8 mouse cellular contexts compared by ENCODE assay signal in genomic region chr16:5202681-5203080, GRCm38 (mm10). TPM values are rescaled to one million over a fixed set of nuclear protein-coding genes. Genes with fewer than 3 reads are reported as not detected.
DNase-seq lines count a peak whose midpoint lies in the region; ATAC-seq and TF ChIP-seq lines count a peak whose summit lies in the region.

No protein-coding gene starts in this region.

- peak; percentile 46; the same call in 1 of the 2 replicates for TF ChIP-seq CTCF in spleen, adult 2 months (IDR thresholded peaks at IDR 0.05; ENCODE audit: extremely low read depth, insufficient read depth, insufficient read length, insufficient replicate concordance)

- WGBS in spleen, adult 2 months = 16% methylated on average over 4 of the region's 4 CpGs
- 14% methylated on average over 4 of the region's 4 CpGs for WGBS in midbrain, embryonic 15.5 days

- H3K36me3 ChIP-seq in spleen, adult 2 months (ENCODE audit: control insufficient read depth, insufficient read depth, low read length) = peaks cover 24% of the 10 kb centered on the region
- no peaks in the 10 kb centered on the region for H3K36me3 ChIP-seq in midbrain, embryonic 15.5 days (replicated peaks)

- TF ChIP-seq POLR2A in spleen, adult 2 months (IDR thresholded peaks at IDR 0.05; ENCODE audit: low read depth, low read length) = no peak

- no peaks in the 10 kb centered on the region for H3K27me3 ChIP-seq in spleen, adult 2 months (ENCODE audit: control insufficient read depth, insufficient read depth, low read length)
- H3K27me3 ChIP-seq in midbrain, embryonic 15.5 days (replicated peaks) = 0 out of 2 replicates have a peak, but pooled peaks cover 13% of the 10 kb centered on the region

- peak overlapping the region; percentile 94; the same call in 1 of the 2 replicates for H3K4me3 ChIP-seq in spleen, adult 2 months (ENCODE audit: extremely low read depth, insufficient read depth, insufficient read length)
- peak overlapping the region; percentile 83 for H3K4me3 ChIP-seq in midbrain, embryonic 15.5 days

- peak overlapping the region; percentile 62 for H3K27ac ChIP-seq in spleen, adult 2 months (ENCODE audit: insufficient read depth, low read length)
- no peak overlapping the region for H3K27ac ChIP-seq in midbrain, embryonic 15.5 days

- H3K9ac ChIP-seq in midbrain, embryonic 15.5 days = no peak overlapping the region

- DNase-seq in spleen, adult 2 months (ENCODE audit: low read depth in 1 of 2, low spot score in 2 of 2) = peak; percentile 4 to 30
- DNase-seq in spleen, adult 12 weeks (ENCODE audit: low spot score) = no peak
- DNase-seq in cerebellum, postnatal 25 days = peak; percentile 54 to 61
- peak; percentile 52 for DNase-seq in heart, adult 8-10 months (ENCODE audit: low spot score)
- peak; percentile 31 to 64 for DNase-seq in kidney, adult 8-10 months
- peak; percentile 33 for DNase-seq in liver
- peak; percentile 10 to 41 for DNase-seq in thymus, postnatal 10 days (ENCODE audit: low spot score in 2 of 2)

- H3K4me2 ChIP-seq in midbrain, embryonic 15.5 days = peak overlapping the region; percentile 95

- peaks cover 3% of the 10 kb centered on the region for H3K4me1 ChIP-seq in spleen, adult 2 months (ENCODE audit: control insufficient read depth, insufficient read depth, insufficient read length)
- H3K4me1 ChIP-seq in midbrain, embryonic 15.5 days = peaks cover 10% of the 10 kb centered on the region

- H3K9me3 ChIP-seq in midbrain, embryonic 15.5 days = no peaks in the 10 kb centered on the region

- ATAC-seq in midbrain, embryonic 15.5 days (replicated peaks) = no peak

RNA-seq across cellular contexts. Expression of gene Nagpa, which starts 1.1 kb away (rescaled TPM):
- polyA plus RNA-seq in spleen, adult 2 months (2012; rRNA removed) = 41.7 and 56.1 TPM in 2 replicates
- total RNA-seq in heart, adult 8-10 months (2022) = 10 to 100 TPM; 13.8 to 16.8 (median 14.5) TPM
- 11.4 and 14.3 TPM in 2 replicates for polyA plus RNA-seq in midbrain, embryonic 15.5 days (2015; fragmentation: Nextera tagmentation; extraction: Ambion mirVana)

RNA-seq across cellular contexts. Expression of gene AU021092, which starts 19.4 kb away (rescaled TPM):
- polyA plus RNA-seq in spleen, adult 2 months (2012; rRNA removed) = 39.9 and 44.4 TPM in 2 replicates
- 10 to 100 TPM; 18.1 to 22.8 (median 20.4) TPM for total RNA-seq in heart, adult 8-10 months (2022)
- 14.8 and 15.9 TPM in 2 replicates for polyA plus RNA-seq in midbrain, embryonic 15.5 days (2015; fragmentation: Nextera tagmentation; extraction: Ambion mirVana)

RNA-seq across cellular contexts. Expression of gene Alg1, which starts 30.7 kb away (rescaled TPM):
- polyA plus RNA-seq in spleen, adult 2 months (2012; rRNA removed) = 42.1 and 45.4 TPM in 2 replicates
- total RNA-seq in heart, adult 8-10 months (2022) = 10 to 100 TPM; 12.5 to 16.6 (median 14.6) TPM
- polyA plus RNA-seq in midbrain, embryonic 15.5 days (2015; fragmentation: Nextera tagmentation; extraction: Ambion mirVana) = 44.5 and 44.8 TPM in 2 replicates

RNA-seq across cellular contexts. Expression of gene Eef2kmt, which starts 53.1 kb away (rescaled TPM):
- polyA plus RNA-seq in spleen, adult 2 months (2012; rRNA removed) = 35.4 and 46.6 TPM in 2 replicates
- total RNA-seq in heart, adult 8-10 months (2022) = 10 to 100 TPM in 2 of 4 experiments, 1 to 10 TPM in 2; 7.8 to 11.6 (median 10.1) TPM
- polyA plus RNA-seq in midbrain, embryonic 15.5 days (2015; fragmentation: Nextera tagmentation; extraction: Ambion mirVana) = 6.9 and 7.7 TPM in 2 replicates

RNA-seq across cellular contexts. Expression of gene Sec14l5, which starts 55.8 kb away (rescaled TPM):
- polyA plus RNA-seq in spleen, adult 2 months (2012; rRNA removed) = 0.53 and 0.55 TPM in 2 replicates
- 1 to 10 TPM in 1 of 4 experiments, under 1 TPM in 3; 0.57 to 1.0 (median 0.78) TPM for total RNA-seq in heart, adult 8-10 months (2022)
- polyA plus RNA-seq in midbrain, embryonic 15.5 days (2015; fragmentation: Nextera tagmentation; extraction: Ambion mirVana) = 0.60 and 0.83 TPM in 2 replicates
